Mouse (Mus musculus) cerebral cortex, adult 2 months (tissue): ENCODE results near the gene Fut11.

Source experiments
- WGBS: fragments of 180-500 bp; shearing (Covaris S2); methylation state at CpG from one replicate; pipeline ENCODE4 v1.1.7; 2018; 5-methylcytosine and 5-hydroxymethylcytosine counted together

Fut11 gene

GRCm38 (mm10) chr14:20694884-20695760 is at the start of gene Fut11:
Gene Fut11, plus strand, starts transcription at chr14:20694968.
- WGBS = under 1% methylated on average over 111 of the region's 111 CpGs

DNA sequence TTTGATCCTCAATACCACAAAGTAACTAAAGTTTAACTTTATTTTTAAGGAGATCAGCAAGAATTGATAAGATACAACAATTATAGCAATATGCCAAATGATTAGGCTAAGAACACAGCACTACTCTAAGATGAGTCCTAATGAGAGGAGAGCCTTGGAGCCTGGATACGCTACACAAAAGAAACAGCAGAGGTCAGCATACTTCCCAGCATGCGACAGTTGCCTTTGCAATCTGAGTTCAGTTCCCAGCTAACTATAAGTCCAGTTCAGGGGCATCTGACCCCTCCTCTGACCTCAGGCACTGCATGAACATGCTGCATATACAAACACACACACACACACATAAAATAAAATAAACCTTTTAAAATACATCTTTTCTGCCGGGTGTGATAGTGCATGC is 49.2 kb upstream of the Fut11 start:
- whole genome bisulfite sequencing = 59% methylated on average over 3 of the region's 3 CpGs

DNA sequence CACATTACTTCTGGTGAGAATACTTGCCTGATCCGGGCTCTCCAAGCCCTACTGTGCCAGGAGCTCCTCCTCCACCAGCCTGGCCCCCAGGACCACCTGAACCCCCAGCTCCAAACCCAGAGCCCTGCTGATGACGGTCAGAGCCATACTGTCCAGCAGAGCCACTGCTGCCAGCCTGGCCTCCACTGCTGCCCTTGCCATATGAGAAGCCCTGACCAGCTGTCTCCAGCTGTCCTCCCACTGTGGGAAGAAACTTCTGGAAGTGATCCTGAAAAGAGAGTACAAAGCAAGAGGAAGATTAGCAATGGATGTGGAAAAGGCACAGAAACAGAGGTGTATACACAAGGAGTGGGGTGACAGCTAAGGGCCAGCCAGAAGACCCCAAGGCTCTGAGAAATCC is 43.8 kb upstream of the Fut11 start:
- 84% methylated on average over 2 of the region's 2 CpGs for WGBS

- WGBS = 45% methylated on average over 4 of the region's 4 CpGs
These were observed 43.0 kb upstream of the Fut11 start for GRCm38 (mm10) chr14:20651722-20652256.

DNA sequence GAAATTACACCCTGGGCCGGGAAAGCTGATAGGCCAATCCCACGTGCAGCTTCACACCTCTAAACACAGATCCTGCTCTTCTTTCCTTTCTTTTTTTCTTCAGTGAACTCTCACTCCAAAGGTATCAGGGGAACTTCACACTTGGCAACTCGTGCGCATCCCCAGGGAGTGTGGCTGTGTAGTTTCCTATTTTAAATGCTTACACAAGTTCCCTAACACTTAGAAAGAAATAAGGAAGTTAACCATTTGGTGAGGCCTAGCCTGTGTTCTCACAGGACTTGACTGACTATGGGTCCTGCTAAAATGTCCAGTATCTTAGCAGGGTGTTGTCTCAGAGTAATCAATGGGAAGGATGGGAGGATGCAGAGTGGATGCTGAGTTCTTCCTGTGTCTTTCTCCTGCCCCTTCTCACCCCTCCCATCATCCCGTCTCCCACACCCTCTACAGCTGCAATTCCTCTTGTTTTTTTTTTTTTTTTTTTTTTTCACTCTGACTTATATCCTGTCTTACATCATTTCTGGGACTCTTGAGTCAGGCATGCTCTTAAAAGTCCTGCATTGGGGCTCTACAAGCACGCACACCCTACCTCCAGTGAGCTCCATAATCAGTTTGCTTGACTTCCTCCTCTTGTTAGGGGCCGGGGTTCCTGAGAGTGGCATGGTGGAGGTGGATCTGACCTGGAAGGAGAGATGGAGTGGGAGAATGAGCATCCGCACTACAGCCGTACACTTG is 39.9 kb upstream of the Fut11 start:
- WGBS = 79% methylated on average over 9 of the region's 9 CpGs

- 77% methylated on average over 9 of the region's 9 CpGs for WGBS
These were observed 39.0 kb upstream of the Fut11 start for GRCm38 (mm10) chr14:20655731-20656130.

DNA sequence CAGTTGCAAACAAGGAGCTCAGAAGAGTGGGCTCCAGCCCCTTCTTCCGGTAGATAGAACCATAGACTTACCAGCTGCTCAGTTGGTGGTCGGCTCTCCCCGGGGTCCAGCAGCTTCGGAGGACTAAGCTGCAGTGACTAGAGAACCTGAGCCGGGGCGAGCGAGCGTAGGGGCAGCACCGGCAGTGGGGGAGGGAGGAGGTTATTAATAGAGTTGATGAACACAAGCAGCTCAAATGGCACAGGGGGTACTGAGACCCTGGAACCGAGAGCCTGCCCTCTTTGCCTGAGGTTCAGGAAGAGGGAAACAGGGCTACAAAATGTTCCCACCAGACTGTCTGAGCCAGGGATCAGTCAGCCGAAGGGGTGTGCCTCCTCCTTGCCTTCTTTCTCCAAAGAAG is 38.4 kb upstream of the Fut11 start, which contains the start of gene Myoz1:
Gene Myoz1 (minus strand): TSS at position 180 of the 400 bp plus-strand sequence.
- 55% methylated on average over 11 of the region's 11 CpGs for WGBS

DNA sequence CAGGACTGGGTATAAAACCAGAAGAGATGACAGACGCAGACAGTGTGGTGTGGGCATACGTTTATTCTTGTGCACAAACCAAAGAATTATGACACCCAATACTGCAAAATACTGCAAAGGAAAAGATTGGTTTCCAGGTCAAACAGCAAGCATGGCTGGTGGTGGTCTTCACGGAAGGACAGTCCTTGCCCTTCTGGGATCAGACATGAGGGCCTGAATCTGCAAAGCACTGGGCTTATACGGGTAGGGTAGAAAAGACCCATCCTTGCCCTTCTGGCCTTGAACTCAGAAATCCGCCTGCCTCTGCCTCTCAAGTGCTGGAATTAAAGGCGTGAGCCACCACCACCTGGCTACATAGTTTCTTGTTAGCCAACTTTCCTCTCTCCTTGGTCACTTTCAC is 35.9 kb upstream of the Fut11 start:
- 91% methylated on average over 6 of the region's 6 CpGs for WGBS

GRCm38 (mm10) chr14:20659687-20660086 is 35.1 kb upstream of the Fut11 start:
- 99% methylated on average over 7 of the region's 7 CpGs for WGBS

- WGBS = under 1% methylated on average over 52 of the region's 52 CpGs
These were observed 33.7 kb upstream of the Fut11 start for GRCm38 (mm10) chr14:20660827-20661660.

- 13% methylated on average over 19 of the region's 19 CpGs for WGBS
These were observed 33.0 kb upstream of the Fut11 start for GRCm38 (mm10) chr14:20661661-20662331.

- WGBS = 91% methylated on average over 3 of the region's 3 CpGs
These were observed 32.0 kb upstream of the Fut11 start for GRCm38 (mm10) chr14:20662740-20663139.

DNA sequence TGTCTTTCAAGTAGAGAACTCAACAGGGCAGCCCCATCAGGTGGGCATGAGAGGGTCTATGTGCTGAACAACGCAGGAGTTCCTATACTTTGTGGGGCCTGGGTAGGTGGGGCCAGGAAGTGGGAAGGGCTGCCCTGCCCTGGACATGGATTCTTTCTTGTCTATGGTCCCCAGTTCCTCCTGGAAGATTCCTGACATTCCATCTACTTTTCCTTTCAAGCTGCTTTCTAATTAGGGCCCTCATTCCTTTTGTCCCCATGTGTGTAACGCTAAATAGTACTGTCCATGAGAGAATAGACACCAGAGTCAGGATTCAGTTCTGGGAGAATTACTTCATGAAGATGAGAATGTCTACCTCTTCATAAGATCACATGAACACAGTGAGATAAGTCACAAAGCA is 31.2 kb upstream of the Fut11 start:
- WGBS = 68% methylated on average over 2 of the region's 2 CpGs

DNA sequence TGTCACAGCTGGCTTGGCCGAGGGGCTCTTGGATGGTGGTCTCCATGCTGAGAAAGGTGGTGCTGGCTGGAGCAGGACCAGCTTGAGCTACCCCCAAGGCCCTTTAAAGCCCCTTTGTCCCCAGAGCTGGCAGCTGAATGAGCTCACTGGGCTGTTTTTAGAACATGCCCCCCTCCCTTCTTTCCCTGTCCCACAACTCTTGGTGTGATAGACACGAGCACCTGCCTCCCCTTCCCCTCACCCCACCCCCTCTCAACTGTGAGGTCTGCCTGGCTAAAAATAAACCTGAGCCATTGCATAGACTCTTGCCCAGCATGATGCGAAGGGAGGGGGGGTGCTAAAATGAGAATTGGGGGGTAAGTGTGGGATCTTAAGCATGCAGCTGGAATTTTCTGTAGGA is 30.3 kb upstream of the Fut11 start:
- WGBS = 27% methylated on average over 3 of the region's 3 CpGs

DNA sequence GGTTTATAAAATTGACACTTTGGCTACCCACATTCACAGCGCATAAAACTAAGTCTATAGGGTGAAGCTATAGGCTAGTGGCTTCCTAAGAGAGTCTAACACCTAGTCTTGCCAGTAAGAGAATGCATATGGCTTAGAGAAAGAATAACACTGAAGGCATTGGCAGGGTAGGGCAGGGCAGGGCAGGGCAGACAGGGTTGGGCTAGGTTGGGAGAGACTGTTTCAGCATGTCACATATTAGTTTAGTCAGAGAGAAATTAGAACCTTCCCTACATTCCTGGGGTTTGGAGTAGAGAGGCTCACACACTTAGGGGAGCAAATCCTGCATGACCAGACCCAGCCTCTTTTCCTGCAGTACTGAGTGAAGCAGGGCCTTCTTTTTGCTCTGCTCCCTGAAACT is 27.3 kb upstream of the Fut11 start:
- 86% methylated on average over 1 of the region's 1 CpGs for WGBS

DNA sequence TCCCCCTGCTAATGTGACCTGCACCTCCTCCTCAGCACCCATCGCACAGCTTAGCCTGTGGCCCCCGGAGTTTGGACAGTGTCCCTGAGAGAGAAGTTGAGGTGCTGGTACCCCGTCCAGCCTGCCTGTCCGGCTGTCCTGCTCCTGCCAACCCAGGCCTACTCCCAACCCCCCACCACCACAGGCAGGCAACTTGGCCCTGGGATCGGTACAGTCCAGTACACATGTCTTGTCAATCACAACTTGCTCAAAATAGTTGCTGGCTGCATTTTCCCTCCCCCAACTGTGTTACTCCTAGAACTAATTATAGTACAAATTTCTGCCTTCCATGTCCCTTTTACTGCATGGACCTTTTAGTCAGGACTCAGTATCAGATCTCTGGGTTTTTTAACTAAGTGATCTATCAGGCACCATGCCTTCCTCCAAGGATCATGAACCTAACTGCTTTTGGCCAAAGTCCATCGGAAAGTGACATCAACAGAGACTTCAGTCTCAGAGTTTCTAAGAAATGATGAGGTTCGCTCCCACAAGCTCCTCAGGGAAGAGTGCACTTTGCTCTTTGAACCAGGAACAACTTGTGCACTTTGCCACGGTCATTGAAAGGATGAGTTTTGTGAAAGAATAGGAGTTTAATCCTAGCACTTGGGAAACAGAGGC is 26.5 kb upstream of the Fut11 start, which contains the start of gene Synpo2l:
Gene Synpo2l (minus strand): TSS at position 201 of the 657 bp plus-strand sequence.
- WGBS = 76% methylated on average over 8 of the region's 8 CpGs

DNA sequence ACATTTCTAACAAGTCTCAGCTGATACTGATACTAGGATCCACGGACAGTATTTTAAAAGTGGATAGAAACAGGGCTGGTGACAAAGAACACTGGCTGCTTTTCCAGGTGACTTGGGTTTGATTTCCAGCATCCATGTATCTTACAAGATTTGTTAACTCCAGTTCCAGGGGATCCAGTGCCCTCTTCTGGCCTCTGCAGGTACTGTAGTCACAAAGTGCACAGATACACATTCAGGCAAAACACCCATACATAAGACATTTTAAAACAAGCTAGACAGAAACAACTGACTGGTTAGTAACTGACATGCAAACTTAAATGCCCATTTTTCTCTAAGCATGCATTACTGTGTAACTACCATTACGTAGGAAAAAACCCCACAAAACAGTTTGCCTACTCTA is 21.8 kb upstream of the Fut11 start:
- 94% methylated on average over 2 of the region's 2 CpGs for WGBS

DNA sequence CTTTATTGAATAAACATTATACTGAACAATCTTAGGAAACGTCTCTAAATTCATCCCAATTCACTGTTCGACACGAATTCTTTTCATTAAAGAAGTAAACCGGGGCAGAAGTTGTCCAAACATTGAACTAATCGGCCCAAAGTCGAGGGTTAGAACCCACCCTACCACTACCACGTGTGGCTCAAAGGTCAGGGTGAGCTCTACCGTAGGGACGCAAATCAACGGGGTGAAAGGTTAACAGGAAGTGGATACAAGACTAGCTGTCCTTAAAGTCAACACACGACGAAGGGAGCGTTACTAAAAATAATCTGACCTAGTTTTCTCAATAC is 21.1 kb upstream of the Fut11 start:
- WGBS = 6% methylated on average over 13 of the region's 13 CpGs

GRCm38 (mm10) chr14:20674064-20674833 is 20.5 kb upstream of the Fut11 start, which contains the start of gene Sec24c:
Gene Sec24c, plus strand, starts transcription at chr14:20674308.
- under 1% methylated on average over 43 of the region's 43 CpGs for WGBS

GRCm38 (mm10) chr14:20677906-20678305 is 16.9 kb upstream of the Fut11 start:
- 92% methylated on average over 4 of the region's 4 CpGs for WGBS
